Mouse (Mus musculus) ovary, adult 18-20 months (tissue): Measurements from ENCODE around the gene Kremen2.

Source experiments
- DNase-seq: peaks from one replicate; pipeline ENCODE4 v3.0.0; 2022; ENCODE audit warnings: low spot score, mixed read lengths

Kremen2 gene

GRCm38 (mm10) chr17:23758801-23759200 is 13.2 kb upstream of the Kremen2 start:
- no peak for DNase-seq

GRCm38 (mm10) chr17:23757581-23757980 is 11.9 kb upstream of the Kremen2 start:
- no peak for DNase-seq

- DNase-seq = no peak
These were observed 10.1 kb upstream of the Kremen2 start for GRCm38 (mm10) chr17:23755689-23756088.

GRCm38 (mm10) chr17:23749400-23750191 is 4.0 kb upstream of the Kremen2 start:
- DNase-seq = no peak

GRCm38 (mm10) chr17:23748631-23749391 is 3.2 kb upstream of the Kremen2 start:
- no peak for DNase-seq

GRCm38 (mm10) chr17:23748026-23748425 is 2.4 kb upstream of the Kremen2 start:
- no peak for DNase-seq

- no peak for DNase-seq
These were observed 1.8 kb upstream of the Kremen2 start for GRCm38 (mm10) chr17:23747471-23747870.

- no peak for DNase-seq
These were observed 1.1 kb upstream of the Kremen2 start for GRCm38 (mm10) chr17:23746767-23747166.

GRCm38 (mm10) chr17:23746311-23746710 is 678 bp upstream of the Kremen2 start:
- no peak for DNase-seq

GRCm38 (mm10) chr17:23744651-23745050 is 982 bp downstream of the Kremen2 start:
- DNase-seq = no peak

GRCm38 (mm10) chr17:23744076-23744475 is 1.6 kb downstream of the Kremen2 start:
- no peak for DNase-seq

- no peak for DNase-seq
These were observed 2.7 kb downstream of the Kremen2 start for GRCm38 (mm10) chr17:23742941-23743340.

GRCm38 (mm10) chr17:23742210-23742793 is 3.3 kb downstream of the Kremen2 start:
- DNase-seq = no peak

- DNase-seq = no peak
These were observed 4.0 kb downstream of the Kremen2 start for GRCm38 (mm10) chr17:23741359-23742209.

GRCm38 (mm10) chr17:23740598-23741021 is 5.0 kb downstream of the Kremen2 start, which contains the start of gene Paqr4:
Gene Paqr4, minus strand, starts transcription at chr17:23740867.
- DNase-seq = no peak

GRCm38 (mm10) chr17:23740136-23740584 is 5.5 kb downstream of the Kremen2 start:
- peak; percentile 82 for DNase-seq

GRCm38 (mm10) chr17:23739202-23740135 is 6.2 kb downstream of the Kremen2 start:
- no peak for DNase-seq

GRCm38 (mm10) chr17:23738836-23739201 is 6.8 kb downstream of the Kremen2 start:
- no peak for DNase-seq

GRCm38 (mm10) chr17:23737493-23738445 is 7.9 kb downstream of the Kremen2 start:
- no peak for DNase-seq
